ENCODE assay signal across 8 mouse cellular contexts in genomic region chr1:155281003-155281793, GRCm38 (mm10). TPM values are rescaled to one million over a fixed set of nuclear protein-coding genes. Genes with fewer than 3 reads are reported as not detected.
DNase-seq lines count a peak whose midpoint lies in the region; ATAC-seq and TF ChIP-seq lines count a peak whose summit lies in the region.

No protein-coding gene starts in this region.

- H3K4me1 ChIP-seq in MEL (ENCODE audit: control insufficient read depth in 1 of 2, insufficient read depth in 2 of 2, low read length in 2 of 2) = peaks cover 11 to 25% of the 10 kb centered on the region in 2 experiments
- peaks cover 5% of the 10 kb centered on the region; the same call in 1 of the 2 replicates for H3K4me1 ChIP-seq in forebrain, embryonic 12.5 days
- peaks cover 6 to 17% of the 10 kb centered on the region in 2 experiments; a peak in 3 of 4 replicates for H3K4me1 ChIP-seq in liver, embryonic 14.5 days (replicated peaks; ENCODE audit: control insufficient read depth in 2 of 2, insufficient read depth in 2 of 2, low read length in 1 of 2)
- H3K4me1 ChIP-seq in neural tube, embryonic 13.5 days (replicated peaks) = no peaks in the 10 kb centered on the region

- H3K9ac ChIP-seq in MEL (ENCODE audit: control insufficient read depth, low read depth, low read length, poor library complexity, severe bottlenecking) = no peak overlapping the region
- H3K9ac ChIP-seq in forebrain, embryonic 12.5 days = no peak overlapping the region
- H3K9ac ChIP-seq in liver, embryonic 14.5 days (replicated peaks) = no peak overlapping the region
- H3K9ac ChIP-seq in neural tube, embryonic 13.5 days = 0 out of 2 replicates have a peak overlapping the region, but pooled peaks have one; percentile 8

- ATAC-seq in forebrain, embryonic 12.5 days (ENCODE audit: low FRiP score) = peak; percentile 80
- ATAC-seq in liver, embryonic 14.5 days (ENCODE audit: insufficient read depth) = peak; percentile 47; the same call in 1 of the 2 replicates
- peak; percentile 94 for ATAC-seq in neural tube, embryonic 13.5 days (ENCODE audit: low read depth)

- peak; percentile 86 for DNase-seq in MEL (ENCODE audit: low read depth, low spot score)
- DNase-seq in c-Kit-positive CD71-positive TER-119-positive erythroid progenitor cells, embryonic 14.5 days (ENCODE audit: low spot score) = peak; percentile 73
- DNase-seq in heart, postnatal 10 days = peak; percentile 84 to 86
- DNase-seq in kidney, postnatal 4 days = peak; percentile 69 to 82
- peak; percentile 43 to 50 (median 46) for DNase-seq in liver, embryonic 14.5 days (ENCODE audit: low read depth in 3 of 3, low spot score in 3 of 3)
- DNase-seq in testis, postnatal 14 days (ENCODE audit: low spot score) = peak; percentile 52

- peak; percentile 77 to 86 (median 79) for TF ChIP-seq CTCF in MEL (IDR thresholded peaks at IDR 0.05 in 2 of 3, conservative IDR thresholded peaks at IDR 0.05 in 1 of 3; ENCODE audit: control insufficient read depth in 1 of 3, insufficient read depth in 1 of 3, low read depth in 2 of 3, low read length in 3 of 3, poor library complexity in 1 of 3, severe bottlenecking in 1 of 3)
- TF ChIP-seq CTCF in liver, embryonic 14.5 days (IDR thresholded peaks at IDR 0.05; ENCODE audit: low read depth) = peak; percentile 90

- intact Hi-C loops in heart, postnatal 10 days (cut with DNase I) = loop anchor here (1.0 to 10.0 kb wide), 5 partner anchors 36 to 496 kb away; partner anchors contain the start of gene BC034090

- H3K79me2 ChIP-seq in MEL (ENCODE audit: control insufficient read depth, insufficient read depth, low read length, poor library complexity) = no peaks in the 10 kb centered on the region

- H3K4me2 ChIP-seq in forebrain, embryonic 12.5 days = no peak overlapping the region
- H3K4me2 ChIP-seq in liver, embryonic 14.5 days (ENCODE audit: low read depth) = no peak overlapping the region
- no peak overlapping the region for H3K4me2 ChIP-seq in neural tube, embryonic 13.5 days

- WGBS in forebrain, embryonic 12.5 days = 58% methylated on average over 18 of the region's 18 CpGs
- 60% methylated on average over 18 of the region's 18 CpGs for WGBS in liver, embryonic 14.5 days (ENCODE audit: insufficient replicate concordance)
- WGBS in neural tube, embryonic 13.5 days = 58% methylated on average over 18 of the region's 18 CpGs

- H3K9me3 ChIP-seq in MEL (replicated peaks; ENCODE audit: insufficient read depth, low read length) = no peaks in the 10 kb centered on the region
- no peaks in the 10 kb centered on the region for H3K9me3 ChIP-seq in forebrain, embryonic 12.5 days
- H3K9me3 ChIP-seq in liver, embryonic 14.5 days (ENCODE audit: control insufficient read depth, low read length) = no peaks in the 10 kb centered on the region
- no peaks in the 10 kb centered on the region for H3K9me3 ChIP-seq in neural tube, embryonic 13.5 days

- no peak for TF ChIP-seq POLR2A in MEL (IDR thresholded peaks at IDR 0.05; ENCODE audit: control insufficient read depth in 1 of 2, insufficient read depth in 1 of 2, low read depth in 1 of 2, low read length in 2 of 2, poor library complexity in 1 of 2)

- H3K27me3 ChIP-seq in MEL (ENCODE audit: control insufficient read depth in 1 of 2, insufficient read depth in 2 of 2, low read length in 2 of 2) = no peaks in the 10 kb centered on the region
- no peaks in the 10 kb centered on the region for H3K27me3 ChIP-seq in forebrain, embryonic 12.5 days
- no peaks in the 10 kb centered on the region for H3K27me3 ChIP-seq in liver, embryonic 14.5 days (ENCODE audit: control insufficient read depth, insufficient read depth, low read length)
- H3K27me3 ChIP-seq in neural tube, embryonic 13.5 days = no peaks in the 10 kb centered on the region

- TF ChIP-seq RAD21 in MEL (IDR thresholded peaks at IDR 0.05; ENCODE audit: low read depth, low read length) = peak; percentile 82

- H3K4me3 ChIP-seq in MEL (ENCODE audit: control insufficient read depth in 1 of 2, insufficient read depth in 1 of 2, low read depth in 2 of 2, low read length in 2 of 2) = no peak overlapping the region
- H3K4me3 ChIP-seq in forebrain, embryonic 12.5 days (replicated peaks) = no peak overlapping the region
- H3K4me3 ChIP-seq in liver, embryonic 14.5 days (ENCODE audit: insufficient read depth in 1 of 2, low read depth in 2 of 2, low read length in 2 of 2) = no peak overlapping the region
- no peak overlapping the region for H3K4me3 ChIP-seq in neural tube, embryonic 13.5 days

- peaks cover 0 to 36% of the 10 kb centered on the region in 2 experiments; a peak in 2 of 4 replicates for H3K36me3 ChIP-seq in MEL (ENCODE audit: control insufficient read depth in 1 of 2, insufficient read depth in 2 of 2, low read length in 2 of 2)
- H3K36me3 ChIP-seq in forebrain, embryonic 12.5 days (replicated peaks) = peaks cover 29% of the 10 kb centered on the region
- H3K36me3 ChIP-seq in liver, embryonic 14.5 days (replicated peaks; ENCODE audit: control insufficient read depth, insufficient read depth, low read depth) = peaks cover 3% of the 10 kb centered on the region; the same call in 1 of the 2 replicates
- peaks cover 61% of the 10 kb centered on the region for H3K36me3 ChIP-seq in neural tube, embryonic 13.5 days

- H3K27ac ChIP-seq in MEL (ENCODE audit: control insufficient read depth, low read depth, low read length) = no peak overlapping the region
- H3K27ac ChIP-seq in forebrain, embryonic 12.5 days = no peak overlapping the region
- no peak overlapping the region for H3K27ac ChIP-seq in liver, embryonic 14.5 days
- no peak overlapping the region for H3K27ac ChIP-seq in neural tube, embryonic 13.5 days (replicated peaks)

- TF ChIP-seq EP300 in MEL (IDR thresholded peaks at IDR 0.05; ENCODE audit: low read depth in 1 of 2, low read length in 2 of 2) = no peak
- no peak for TF ChIP-seq EP300 in liver, embryonic 14.5 days (IDR thresholded peaks at IDR 0.05; ENCODE audit: low read depth)

TF ChIP-seq in MEL, 35 proteins besides CTCF, POLR2A, EP300 and RAD21:
- no peak for TF ChIP-seq ETS1 (IDR thresholded peaks at IDR 0.05; ENCODE audit: low read depth, low read length)
- TF ChIP-seq SMC3 (IDR thresholded peaks at IDR 0.05; ENCODE audit: low read depth, low read length) = peak; percentile 87
- TF ChIP-seq CHD1 (IDR thresholded peaks at IDR 0.05; ENCODE audit: low read depth, low read length) = no peak
- no peak for TF ChIP-seq USF2 (IDR thresholded peaks at IDR 0.05; ENCODE audit: borderline replicate concordance in 1 of 2, insufficient read depth in 1 of 2, low read depth in 1 of 2, low read length in 2 of 2)
- peak; percentile 64 for TF ChIP-seq ZC3H11A (IDR thresholded peaks at IDR 0.05; ENCODE audit: low read depth, low read length)
- TF ChIP-seq TBP (IDR thresholded peaks at IDR 0.05; ENCODE audit: low read depth, low read length) = no peak
- TF ChIP-seq RCOR1 (IDR thresholded peaks at IDR 0.05; ENCODE audit: low read depth, low read length) = no peak
- no peak for TF ChIP-seq ZMIZ1 (IDR thresholded peaks at IDR 0.05; ENCODE audit: low read depth, low read length)
- TF ChIP-seq GABPA (IDR thresholded peaks at IDR 0.05; ENCODE audit: low read depth, low read length) = no peak
- 0 out of 2 replicates have a peak, but pooled peaks have one; percentile 30 for TF ChIP-seq MYC (IDR thresholded peaks at IDR 0.05; ENCODE audit: low read depth, low read length)
- no peak for TF ChIP-seq MAZ (IDR thresholded peaks at IDR 0.05; ENCODE audit: low read depth, low read length)

RNA-seq across cellular contexts. Expression of gene BC034090, which starts 37.0 kb away (rescaled TPM):
- total RNA-seq in MEL (2012; rRNA removed) = 0.10 and 0.12 TPM in 2 replicates
- polyA plus RNA-seq in MEL (2012; ENCODE audit: insufficient read depth in 1 of 2, insufficient read length in 2 of 2, low read depth in 1 of 2, low replicate concordance in 2 of 2, missing spikeins in 1 of 2) = under 1 TPM in 1 of 2 experiments, not detected in 1; 0.28 TPM
- 2.9 and 4.5 TPM in 2 replicates for polyA plus RNA-seq in forebrain, embryonic 12.5 days (2016; fragmentation: Nextera tagmentation; extraction: Ambion mirVana)
- 10 to 100 TPM; 53.6 to 56.7 TPM for total RNA-seq in heart, postnatal 10 days (2021)
- polyA plus RNA-seq in liver, embryonic 14.5 days (2012; rRNA removed) = 0.32 TPM in 2 replicates
- polyA plus RNA-seq in liver, embryonic 14.5 days (2014; fragmentation: Nextera tagmentation; extraction: Ambion mirVana) = 0.06 TPM in 1 of 2 replicates, not detected in the other
- polyA plus RNA-seq in neural tube, embryonic 13.5 days (2015; fragmentation: Nextera tagmentation; extraction: Ambion mirVana) = 3.5 and 6.4 TPM in 2 replicates
